Mouse (Mus musculus) right cerebral cortex, adult 18-20 months (tissue): ENCODE measurements at regions not wholly inside any gene's neighbourhood (a gene's known extent, or its start where the extent isn't known, plus 50 kb on each side); places are given as distances from the start of the nearest gene placed in this dataset.

Experiments
- DNase-seq: peaks from one replicate; pipeline ENCODE4 v3.0.0; 2022; ENCODE audit warnings: mixed read lengths

- no peak for DNase-seq
Measured at GRCm38 (mm10) chr6:31066861-31067260, 108.0 kb upstream of the Klf14 start.

- DNase-seq: no peak
Measured at GRCm38 (mm10) chr6:31067453-31067852, 108.6 kb upstream of the Klf14 start.

GRCm38 (mm10) chr6:31069243-31069642 is 110.4 kb upstream of the Klf14 start:
- DNase-seq: no peak

- DNase-seq: no peak
Measured at GRCm38 (mm10) chr6:31070537-31070936, 111.7 kb upstream of the Klf14 start.

- DNase-seq: no peak
Measured at GRCm38 (mm10) chr6:31070966-31071365, 112.1 kb upstream of the Klf14 start.

- DNase-seq: no peak
Measured at GRCm38 (mm10) chr6:31072072-31072471, 113.2 kb upstream of the Klf14 start.

- no peak for DNase-seq
Measured at GRCm38 (mm10) chr6:31072559-31072958, 113.7 kb upstream of the Klf14 start.

- DNase-seq: no peak
Measured at GRCm38 (mm10) chr6:31073338-31073737, 114.5 kb upstream of the Klf14 start.

- no peak for DNase-seq
Measured at GRCm38 (mm10) chr6:31074394-31074793, 115.5 kb upstream of the Klf14 start.

GRCm38 (mm10) chr6:31075209-31075571 is 116.3 kb upstream of the Klf14 start:
- no peak for DNase-seq

GRCm38 (mm10) chr6:31075572-31076477 is 116.9 kb upstream of the Klf14 start:
- peak; percentile 62 for DNase-seq

- no peak for DNase-seq
Measured at GRCm38 (mm10) chr6:31076478-31076834, 117.6 kb upstream of the Klf14 start.

GRCm38 (mm10) chr6:31077216-31077615 is 118.3 kb upstream of the Klf14 start:
- DNase-seq: no peak

GRCm38 (mm10) chr6:31077779-31078178 is 118.9 kb upstream of the Klf14 start:
- DNase-seq: no peak

- no peak for DNase-seq
Measured at GRCm38 (mm10) chr6:31078413-31078812, 119.5 kb upstream of the Klf14 start.

- DNase-seq: peak; percentile 65
Measured at GRCm38 (mm10) chr6:31079586-31080259, 120.8 kb upstream of the Klf14 start.

GRCm38 (mm10) chr6:31080279-31080678 is 121.4 kb upstream of the Klf14 start:
- no peak for DNase-seq

- no peak for DNase-seq
Measured at GRCm38 (mm10) chr6:31080691-31081090, 121.8 kb upstream of the Klf14 start.

- DNase-seq: no peak
Measured at GRCm38 (mm10) chr6:31081238-31081637, 122.4 kb upstream of the Klf14 start.

- DNase-seq: no peak
Measured at GRCm38 (mm10) chr6:31081988-31082387, 123.1 kb upstream of the Klf14 start.

- no peak for DNase-seq
Measured at GRCm38 (mm10) chr6:31082613-31083470, 124.0 kb upstream of the Klf14 start.

- DNase-seq: no peak
Measured at GRCm38 (mm10) chr6:31083701-31084100, 124.8 kb upstream of the Klf14 start.

GRCm38 (mm10) chr6:31085063-31085759 is 126.3 kb upstream of the Klf14 start:
- no peak for DNase-seq
